Mouse (Mus musculus) intestine, embryonic 15.5 days (tissue): ENCODE measurements around the gene Gpx3. TPM values are rescaled to one million over a fixed set of nuclear protein-coding genes. Genes with fewer than 3 reads are reported as not detected.
A peak's percentile ranks its signal among the peaks of the same experiment; 100 is the strongest.

Experiments
- ATAC-seq: fragments of 200-750 bp; cut with Nextera tagmentation; 2 replicates; pipeline ENCODE4 v1.8.0; 2017; ENCODE audit warnings: moderate TSS enrichment, moderate library complexity
- H3K27ac ChIP-seq: fragments of 300-500 bp; sonication (generic); 2 replicates; pipeline ENCODE4 v1.5.1; 2015; ENCODE audit warnings: mild to moderate bottlenecking, inconsistent platforms
- H3K27me3 ChIP-seq: fragments of 300-500 bp; sonication (generic); replicated peaks from 2 replicates; pipeline ENCODE4 v1.6.1; 2015; ENCODE audit warnings: inconsistent platforms
- H3K36me3 ChIP-seq: fragments of 300-500 bp; sonication (generic); 2 replicates; pipeline ENCODE4 v1.6.1; 2015; ENCODE audit warnings: inconsistent platforms
- H3K4me1 ChIP-seq: fragments of 300-500 bp; sonication (generic); replicated peaks from 2 replicates; pipeline ENCODE4 v1.6.1; 2015; ENCODE audit warnings: inconsistent platforms
- H3K4me2 ChIP-seq: fragments of 300-500 bp; sonication (generic); replicated peaks from 2 replicates; pipeline ENCODE4 v1.6.1; 2015; ENCODE audit warnings: mild to moderate bottlenecking, inconsistent platforms
- H3K4me3 ChIP-seq: fragments of 300-500 bp; sonication (generic); replicated peaks from 2 replicates; pipeline ENCODE4 v1.5.1; 2015; ENCODE audit warnings: inconsistent platforms
- H3K9ac ChIP-seq: fragments of 300-500 bp; sonication (generic); 2 replicates; pipeline ENCODE4 v1.6.1; 2015; ENCODE audit warnings: inconsistent platforms
- H3K9me3 ChIP-seq: fragments of 300-500 bp; sonication (generic); 2 replicates; pipeline ENCODE4 v1.6.1; 2016; ENCODE audit warnings: inconsistent platforms
- WGBS: fragments of 180-500 bp; shearing (Covaris S2); methylation state at CpG from one replicate; pipeline ENCODE4 v1.1.7; 2015; 5-methylcytosine and 5-hydroxymethylcytosine counted together
- polyA plus RNA-seq: library from polyadenylated mRNA; unstranded; fragments of >200 nt; fragmentation: Nextera tagmentation; extraction: Ambion mirVana; gene quantifications from 2 replicates; pipeline ENCODE4 v1.2.1, GENCODE M21; 2015

The Gpx3 gene
- polyA plus RNA-seq, 1 experiment from 2014 or later = 308 TPM

DNA sequence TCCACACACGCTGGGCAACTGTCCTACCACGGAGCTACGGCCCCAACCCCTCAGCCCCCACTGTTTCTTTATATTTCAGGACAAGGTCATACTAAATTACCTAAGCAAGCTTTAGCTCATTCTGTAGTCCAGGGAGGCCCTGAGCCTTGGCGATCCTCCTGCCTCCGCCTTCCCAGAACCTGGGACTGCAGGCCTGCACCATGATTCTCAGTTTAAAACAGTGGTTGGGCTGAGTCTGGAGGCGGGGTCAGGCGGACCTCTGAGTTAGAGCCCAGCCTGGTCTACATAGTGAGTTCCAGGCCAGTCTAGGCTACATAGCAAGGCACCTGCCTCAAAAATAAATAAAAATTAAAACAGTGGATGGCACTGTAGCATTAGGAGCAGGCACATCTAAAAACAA is 19.5 kb downstream of the Gpx3 start:
- Histone ChIP-seq H3K27ac (peak overlapping the region; percentile 67), H3K4me2 (no peak overlapping the region), H3K4me3 (no peak overlapping the region), H3K36me3 (peaks cover 42% of the 10 kb centered on the region), H3K4me1 (peaks cover 14% of the 10 kb centered on the region), H3K27me3 (no peaks in the 10 kb centered on the region), H3K9me3 (no peaks in the 10 kb centered on the region), H3K9ac (0 out of 2 replicates have a peak overlapping the region, but pooled peaks have one; percentile 18)
- ATAC-seq = no peak
- 36% methylated on average over 7 of the region's 7 CpGs for WGBS

DNA sequence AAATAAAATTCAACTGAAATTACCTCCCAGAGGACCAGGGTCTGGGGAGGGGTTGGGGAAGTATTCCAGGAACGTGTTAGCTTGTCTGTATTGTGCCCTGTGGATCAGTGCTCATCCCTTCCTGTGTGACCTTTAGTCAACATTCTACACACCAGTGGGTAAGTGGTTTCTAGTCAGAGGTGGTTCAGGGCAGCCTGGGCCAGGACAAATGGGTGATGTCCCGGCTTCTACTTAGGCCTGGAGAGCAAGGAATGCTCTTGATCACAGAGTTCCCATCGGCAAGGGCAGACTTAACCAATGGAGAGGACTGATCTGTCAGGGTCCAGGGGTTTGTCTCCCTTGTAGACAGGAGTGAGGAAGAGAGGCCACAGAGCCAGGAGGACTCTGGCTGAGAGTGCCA is 20.2 kb downstream of the Gpx3 start:
- H3K27me3 ChIP-seq = no peaks in the 10 kb centered on the region
- H3K27ac ChIP-seq = no peak overlapping the region
- no peak overlapping the region for H3K4me2 ChIP-seq
- no peak overlapping the region for H3K9ac ChIP-seq
- H3K4me1 ChIP-seq = peaks cover 14% of the 10 kb centered on the region
- WGBS = 88% methylated on average over 3 of the region's 3 CpGs
- H3K4me3 ChIP-seq = no peak overlapping the region
- peaks cover 36% of the 10 kb centered on the region for H3K36me3 ChIP-seq
- H3K9me3 ChIP-seq = no peaks in the 10 kb centered on the region
- ATAC-seq = no peak

DNA sequence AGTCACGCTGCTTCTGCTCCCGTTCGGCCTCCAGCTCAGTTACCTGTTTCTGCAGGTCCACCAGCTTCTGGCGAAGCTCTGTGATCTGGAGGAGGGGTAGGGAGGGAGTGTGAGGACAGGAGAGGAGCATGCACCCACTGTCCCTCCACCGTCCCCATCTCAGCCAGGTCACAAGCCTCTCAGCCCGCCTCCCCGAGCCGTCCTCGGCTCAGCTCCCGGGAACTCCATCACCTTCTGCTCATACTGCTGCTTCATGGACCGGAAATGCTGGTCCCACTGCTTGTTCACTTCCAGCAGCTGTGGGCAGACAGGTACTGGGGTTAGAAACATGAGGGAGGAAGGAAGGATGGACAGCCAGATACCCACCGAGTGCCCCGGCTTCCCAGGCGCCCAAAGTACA is 21.9 kb downstream of the Gpx3 start:
- no peak overlapping the region for H3K4me2 ChIP-seq
- no peak overlapping the region for H3K27ac ChIP-seq
- no peaks in the 10 kb centered on the region for H3K9me3 ChIP-seq
- H3K36me3 ChIP-seq = peaks cover 31% of the 10 kb centered on the region
- no peak overlapping the region for H3K4me3 ChIP-seq
- H3K9ac ChIP-seq = no peak overlapping the region
- no peak for ATAC-seq
- H3K27me3 ChIP-seq = no peaks in the 10 kb centered on the region
- WGBS = 93% methylated on average over 14 of the region's 14 CpGs
- H3K4me1 ChIP-seq = peaks cover 14% of the 10 kb centered on the region

DNA sequence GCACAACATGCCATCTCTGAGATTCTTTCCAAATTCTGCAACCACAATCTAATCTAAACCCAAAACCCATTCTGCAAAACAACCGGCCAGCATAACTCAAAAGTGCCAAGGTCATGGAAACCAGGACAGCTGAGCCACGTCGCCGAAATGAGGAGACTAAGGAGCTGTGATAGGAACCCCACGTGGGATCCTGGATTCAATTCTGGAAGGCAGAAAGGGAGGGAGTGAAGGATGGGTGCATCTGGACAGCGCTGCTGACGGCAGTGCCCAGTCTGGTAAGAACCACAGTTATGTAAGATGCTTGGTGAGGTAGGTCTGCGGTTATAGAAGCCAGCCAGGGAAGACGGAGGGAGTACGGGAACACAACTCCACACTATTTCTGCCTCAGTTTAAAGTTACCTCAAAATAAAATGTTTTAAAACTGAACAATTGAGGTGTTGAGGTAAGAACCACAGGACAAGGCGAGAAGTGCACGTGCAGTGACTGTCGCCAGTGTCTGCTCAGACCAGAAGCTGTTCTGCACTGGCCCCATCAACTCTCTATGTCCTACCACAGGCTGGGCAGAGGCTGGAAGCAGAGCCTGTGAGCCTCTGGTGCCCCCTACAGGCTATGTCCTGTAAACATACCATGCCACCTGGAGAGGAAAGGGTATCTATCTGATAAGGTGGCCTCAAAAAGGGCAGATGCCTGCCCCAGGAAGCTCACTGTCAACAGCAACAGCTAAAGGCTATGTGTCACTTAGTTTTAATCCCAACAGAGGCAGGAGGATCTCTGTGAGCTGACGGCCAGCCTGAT is 25.3 kb downstream of the Gpx3 start:
- H3K9me3 ChIP-seq = no peaks in the 10 kb centered on the region
- no peaks in the 10 kb centered on the region for H3K4me1 ChIP-seq
- 75% methylated on average over 14 of the region's 14 CpGs for WGBS
- peak; percentile 67 for ATAC-seq
- no peaks in the 10 kb centered on the region for H3K27me3 ChIP-seq
- no peak overlapping the region for H3K4me3 ChIP-seq
- H3K27ac ChIP-seq = no peak overlapping the region
- no peak overlapping the region for H3K4me2 ChIP-seq
- no peak overlapping the region for H3K9ac ChIP-seq
- H3K36me3 ChIP-seq = peaks cover 35% of the 10 kb centered on the region

DNA sequence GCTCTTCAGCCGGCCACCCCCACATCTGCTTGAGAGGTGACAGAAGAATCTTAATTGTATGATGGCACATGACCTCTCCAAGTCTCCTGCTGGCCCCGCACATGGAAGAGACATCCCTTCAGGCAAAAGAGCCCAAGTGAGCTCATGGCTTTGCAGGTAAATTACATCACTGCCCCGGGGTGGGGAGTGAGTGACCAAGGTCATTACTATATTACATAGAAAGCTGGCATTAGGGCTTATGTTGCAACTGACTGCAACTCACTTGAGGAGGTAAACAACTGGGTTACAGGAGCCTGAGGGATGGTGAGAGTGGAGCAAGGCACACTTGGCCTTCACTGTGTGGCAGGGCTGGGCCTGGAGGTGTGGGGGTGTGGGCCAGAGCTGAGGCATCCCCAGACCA is 26.0 kb downstream of the Gpx3 start:
- Histone ChIP-seq H3K36me3 (peaks cover 30% of the 10 kb centered on the region), H3K27me3 (no peaks in the 10 kb centered on the region), H3K9me3 (no peaks in the 10 kb centered on the region), H3K4me1 (no peaks in the 10 kb centered on the region), H3K27ac (no peak overlapping the region), H3K4me3 (no peak overlapping the region), H3K4me2 (no peak overlapping the region), H3K9ac (no peak overlapping the region)
- ATAC-seq = no peak
- WGBS = 86% methylated on average over 3 of the region's 3 CpGs

DNA sequence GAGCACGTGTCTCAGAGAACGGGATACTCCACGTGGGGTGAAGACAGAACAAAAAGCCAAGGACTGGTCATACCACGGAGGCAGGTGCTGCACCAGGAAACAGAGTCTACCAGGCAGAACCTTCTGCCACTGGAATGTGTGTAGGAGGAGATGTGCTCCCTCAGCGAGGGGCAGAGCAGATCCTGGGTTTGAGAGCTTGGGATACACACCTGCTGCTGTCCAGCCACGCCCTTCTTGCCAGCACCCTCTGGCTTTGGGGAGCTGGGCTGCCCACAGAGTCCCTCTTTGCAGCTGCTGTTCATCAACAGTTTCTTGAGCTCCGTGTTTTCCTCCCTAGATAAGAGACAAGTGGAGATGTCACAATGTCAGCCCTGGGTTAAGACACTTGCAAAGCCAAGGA is 26.6 kb downstream of the Gpx3 start:
- Histone ChIP-seq H3K27me3 (no peaks in the 10 kb centered on the region), H3K4me1 (no peaks in the 10 kb centered on the region), H3K27ac (no peak overlapping the region), H3K9ac (no peak overlapping the region), H3K9me3 (no peaks in the 10 kb centered on the region), H3K36me3 (peaks cover 36% of the 10 kb centered on the region), H3K4me3 (no peak overlapping the region), H3K4me2 (no peak overlapping the region)
- ATAC-seq = no peak
- WGBS = 83% methylated on average over 7 of the region's 7 CpGs

DNA sequence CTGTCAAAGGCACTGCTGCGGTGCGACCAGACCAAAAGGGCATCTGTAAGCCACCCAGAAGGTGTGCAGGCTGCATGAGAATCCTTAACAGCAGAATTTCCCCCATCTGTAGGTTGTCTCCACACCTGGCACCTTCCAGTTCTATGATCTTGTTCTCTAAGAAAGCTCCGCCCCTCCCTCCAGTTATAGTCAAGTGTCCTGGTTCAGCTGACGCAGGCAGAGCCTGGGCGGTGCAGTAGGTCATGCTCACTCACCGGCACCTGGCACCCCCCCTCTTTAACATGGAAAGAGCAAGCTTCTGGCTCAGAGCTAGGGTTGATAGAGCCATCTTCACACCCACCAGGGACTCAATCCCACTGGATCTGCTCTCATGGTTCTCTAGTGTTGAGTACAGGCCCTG is 27.0 kb downstream of the Gpx3 start:
- H3K9me3 ChIP-seq = no peaks in the 10 kb centered on the region
- peaks cover 37% of the 10 kb centered on the region for H3K36me3 ChIP-seq
- no peak overlapping the region for H3K27ac ChIP-seq
- WGBS = 92% methylated on average over 6 of the region's 6 CpGs
- no peak overlapping the region for H3K4me2 ChIP-seq
- no peak overlapping the region for H3K4me3 ChIP-seq
- no peaks in the 10 kb centered on the region; the same call in 1 of the 2 replicates for H3K4me1 ChIP-seq
- ATAC-seq = no peak
- no peak overlapping the region for H3K9ac ChIP-seq
- no peaks in the 10 kb centered on the region for H3K27me3 ChIP-seq

DNA sequence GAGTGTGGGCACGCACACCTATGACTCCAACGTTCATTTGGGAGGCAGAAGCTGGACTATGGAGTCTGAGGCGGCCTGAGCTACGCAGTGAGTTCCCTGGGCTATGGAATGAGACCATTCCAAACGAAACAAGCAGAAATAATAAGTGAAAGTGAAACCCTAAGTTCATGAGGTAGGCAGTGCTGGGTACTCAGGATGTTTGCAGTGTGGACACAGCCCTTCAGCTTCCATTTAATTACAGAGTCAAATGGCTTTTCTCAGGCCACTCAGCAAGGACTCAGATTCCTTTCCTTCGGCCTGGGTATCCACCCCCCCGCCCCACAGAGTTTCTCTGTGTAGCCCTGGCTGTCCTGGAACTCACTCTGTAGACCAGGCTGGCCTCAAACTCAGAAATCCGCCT is 27.5 kb downstream of the Gpx3 start:
- peaks cover 3% of the 10 kb centered on the region; the same call in 1 of the 2 replicates for H3K4me1 ChIP-seq
- no peak for ATAC-seq
- no peak overlapping the region for H3K27ac ChIP-seq
- no peaks in the 10 kb centered on the region for H3K27me3 ChIP-seq
- no peak overlapping the region for H3K9ac ChIP-seq
- no peak overlapping the region for H3K4me2 ChIP-seq
- no peaks in the 10 kb centered on the region for H3K9me3 ChIP-seq
- H3K36me3 ChIP-seq = peaks cover 37% of the 10 kb centered on the region
- no peak overlapping the region for H3K4me3 ChIP-seq
- 84% methylated on average over 8 of the region's 8 CpGs for WGBS

DNA sequence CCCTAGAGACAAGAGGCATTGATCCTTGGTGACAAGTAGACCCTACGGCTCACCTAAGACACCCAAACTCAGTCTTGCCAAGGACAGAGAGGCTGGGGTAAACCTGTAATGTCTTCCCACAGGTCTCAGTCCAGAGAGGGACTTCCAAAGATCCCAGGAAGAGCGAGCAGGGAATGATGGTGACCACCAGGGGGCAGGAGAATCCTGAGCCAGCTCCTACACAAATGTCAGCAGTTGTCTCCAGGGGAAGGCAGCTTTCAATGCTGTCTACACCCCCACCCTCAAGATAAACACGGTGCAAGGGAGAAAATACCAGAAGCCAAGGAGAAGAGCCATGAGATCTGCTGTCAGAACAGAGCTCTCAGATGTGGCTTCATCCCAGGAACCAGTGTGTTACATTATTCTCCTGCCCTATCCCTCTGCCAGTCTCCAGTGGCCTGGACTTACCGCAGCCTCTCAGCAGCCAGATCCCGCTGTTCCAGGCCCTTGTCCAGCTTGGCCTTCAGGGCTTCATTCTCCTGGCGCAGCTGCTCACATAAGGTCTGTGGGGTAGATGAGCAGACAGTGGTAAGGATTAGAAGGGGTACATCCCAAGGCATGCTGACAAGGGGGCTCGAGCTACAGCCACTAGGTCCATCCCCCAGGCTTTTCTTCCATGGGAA is 28.2 kb downstream of the Gpx3 start:
- Histone ChIP-seq H3K36me3 (peaks cover 37% of the 10 kb centered on the region), H3K4me1 (peaks cover 3% of the 10 kb centered on the region; the same call in 1 of the 2 replicates), H3K9me3 (no peaks in the 10 kb centered on the region), H3K4me3 (no peak overlapping the region), H3K27me3 (no peaks in the 10 kb centered on the region), H3K9ac (no peak overlapping the region), H3K4me2 (no peak overlapping the region), H3K27ac (no peak overlapping the region)
- 65% methylated on average over 7 of the region's 7 CpGs for WGBS
- 0 out of 2 replicates have a peak, but pooled peaks have one; percentile 9 for ATAC-seq

DNA sequence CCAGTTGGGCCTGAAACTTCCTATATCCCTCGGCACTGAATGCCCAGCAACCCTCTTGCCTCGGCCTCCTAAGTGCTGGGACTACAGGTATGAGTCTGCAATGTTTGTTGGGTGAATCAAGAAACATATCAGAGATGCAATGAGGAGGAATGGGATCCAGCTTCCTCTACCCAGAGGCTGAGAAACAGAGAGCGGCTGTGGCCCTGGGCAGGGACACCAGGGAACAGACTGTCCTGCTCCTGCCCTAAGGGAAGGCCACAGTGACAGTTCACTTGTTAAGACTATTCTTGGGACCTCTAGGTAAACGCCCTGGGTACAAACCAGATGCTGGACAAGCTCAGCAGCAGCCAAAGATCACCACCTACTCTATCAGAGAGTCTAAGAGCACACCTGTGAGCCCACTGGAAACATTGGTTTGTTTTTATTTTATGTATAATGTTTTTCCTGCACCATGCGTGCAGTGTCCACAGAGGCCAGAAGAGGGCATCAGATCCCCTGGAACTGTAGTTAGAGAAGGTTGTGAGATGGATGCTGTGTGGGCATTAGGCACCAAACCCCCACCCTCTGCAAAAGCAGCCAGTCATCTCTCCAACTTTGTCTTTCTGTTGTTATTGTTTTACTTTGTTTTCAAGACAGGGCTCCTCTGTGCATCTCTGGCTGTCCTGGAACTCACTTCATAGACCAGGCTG is 29.3 kb downstream of the Gpx3 start:
- Histone ChIP-seq H3K9me3 (no peaks in the 10 kb centered on the region), H3K27ac (no peak overlapping the region), H3K27me3 (no peaks in the 10 kb centered on the region), H3K4me2 (no peak overlapping the region), H3K9ac (no peak overlapping the region), H3K4me1 (peaks cover 3% of the 10 kb centered on the region; the same call in 1 of the 2 replicates), H3K36me3 (peaks cover 30% of the 10 kb centered on the region), H3K4me3 (no peak overlapping the region)
- no peak for ATAC-seq
- WGBS = 69% methylated on average over 5 of the region's 5 CpGs

DNA sequence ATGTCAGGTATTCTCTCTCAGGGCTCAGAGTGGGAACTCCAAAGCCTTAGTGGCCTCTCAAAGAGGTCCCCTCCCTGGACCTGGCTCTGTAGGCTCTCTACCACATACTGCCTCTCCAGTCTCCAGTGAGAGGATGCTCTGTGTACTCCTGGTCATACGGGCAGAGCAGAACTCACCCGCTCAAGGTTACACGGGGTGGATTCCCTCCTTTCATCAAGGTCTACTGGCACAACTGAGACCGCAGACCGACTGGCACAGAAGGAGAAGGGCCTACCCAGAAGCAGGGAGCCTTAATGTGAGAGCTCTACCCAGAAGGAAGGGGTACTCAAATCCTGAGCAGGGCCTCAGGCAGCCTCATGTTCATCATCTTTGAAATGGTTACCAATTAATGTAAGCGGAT is 30.3 kb downstream of the Gpx3 start:
- no peak overlapping the region for H3K27ac ChIP-seq
- no peaks in the 10 kb centered on the region for H3K9me3 ChIP-seq
- H3K4me2 ChIP-seq = no peak overlapping the region
- H3K27me3 ChIP-seq = no peaks in the 10 kb centered on the region
- H3K9ac ChIP-seq = no peak overlapping the region
- H3K4me1 ChIP-seq = peaks cover 11% of the 10 kb centered on the region
- 93% methylated on average over 6 of the region's 6 CpGs for WGBS
- H3K36me3 ChIP-seq = peaks cover 31% of the 10 kb centered on the region
- no peak overlapping the region for H3K4me3 ChIP-seq
- no peak for ATAC-seq

DNA sequence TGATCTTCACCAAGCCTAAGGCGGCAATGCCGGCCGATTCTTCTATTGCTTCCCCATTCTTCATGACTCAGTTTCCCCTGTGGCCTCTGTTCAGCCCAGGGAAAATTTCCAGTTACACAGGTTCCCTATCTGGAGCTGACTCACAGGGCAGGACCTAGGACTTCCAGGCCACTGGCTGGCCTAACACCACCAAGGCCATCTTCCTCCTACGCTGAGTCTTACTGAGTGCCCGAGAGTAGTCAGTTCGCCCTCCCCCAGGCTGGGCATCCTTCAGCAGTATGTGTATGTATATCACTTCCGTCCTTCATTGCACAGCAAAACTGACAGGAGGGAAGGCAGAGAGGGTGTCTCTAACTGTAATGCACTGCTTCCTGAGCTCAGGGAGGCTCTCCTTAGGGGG is 31.9 kb downstream of the Gpx3 start:
- Histone ChIP-seq H3K4me3 (no peak overlapping the region), H3K4me2 (no peak overlapping the region), H3K9me3 (no peaks in the 10 kb centered on the region), H3K9ac (no peak overlapping the region), H3K4me1 (peaks cover 13% of the 10 kb centered on the region), H3K27me3 (no peaks in the 10 kb centered on the region), H3K36me3 (peaks cover 22% of the 10 kb centered on the region), H3K27ac (no peak overlapping the region)
- no peak for ATAC-seq
- WGBS = 92% methylated on average over 7 of the region's 7 CpGs
